Mouse (Mus musculus) hindbrain, embryonic 14.5 days (tissue): Measurements from ENCODE around the gene Nhsl1. TPM values are rescaled to one million over a fixed set of nuclear protein-coding genes. Genes with fewer than 3 reads are reported as not detected.
A peak's percentile ranks its signal among the peaks of the same experiment; 100 is the strongest.

Experiments
- ATAC-seq: fragments of 200-750 bp; cut with Nextera tagmentation; 2 replicates; pipeline ENCODE4 v1.8.0; 2017; ENCODE audit warnings: moderate number of reproducible peaks, mild to moderate bottlenecking, moderate TSS enrichment, moderate library complexity; ENCODE audit not compliant: low FRiP score
- DNase-seq: peaks from one replicate; pipeline ENCODE4 v3.0.0-alpha.2; 2015; ENCODE audit warnings: low spot score
- H3K27ac ChIP-seq: fragments of 300-500 bp; sonication (generic); 2 replicates; pipeline ENCODE4 v1.5.1; 2014; ENCODE audit warnings: mild to moderate bottlenecking, moderate library complexity
- H3K27me3 ChIP-seq: fragments of 300-500 bp; sonication (generic); 2 replicates; pipeline ENCODE4 v1.6.1; 2014; ENCODE audit warnings: mild to moderate bottlenecking, low read length, mixed read lengths; ENCODE audit not compliant: control insufficient read depth, insufficient read depth
- H3K36me3 ChIP-seq: fragments of 300-500 bp; sonication (generic); replicated peaks from 2 replicates; pipeline ENCODE4 v1.6.1; 2014; ENCODE audit not compliant: control insufficient read depth, insufficient read depth
- H3K4me1 ChIP-seq: fragments of 300-500 bp; sonication (generic); replicated peaks from 2 replicates; pipeline ENCODE4 v1.6.1; 2014; ENCODE audit warnings: antibody characterized with exemption, low read length, mixed read lengths; ENCODE audit not compliant: control insufficient read depth, insufficient read depth
- H3K4me2 ChIP-seq: fragments of 300-500 bp; sonication (generic); replicated peaks from 2 replicates; pipeline ENCODE4 v1.6.1; 2014; ENCODE audit warnings: mild to moderate bottlenecking, moderate library complexity
- H3K4me3 ChIP-seq: fragments of 300-500 bp; sonication (generic); replicated peaks from 2 replicates; pipeline ENCODE4 v1.5.1; 2014; ENCODE audit warnings: mild to moderate bottlenecking, low read length
- H3K9ac ChIP-seq: fragments of 300-500 bp; sonication (generic); 2 replicates; pipeline ENCODE4 v1.6.1; 2014
- H3K9me3 ChIP-seq: fragments of 300-500 bp; sonication (generic); 2 replicates; pipeline ENCODE4 v1.6.1; 2016; ENCODE audit warnings: low read length; ENCODE audit not compliant: control insufficient read depth
- WGBS: fragments of 180-500 bp; shearing (Covaris S2); extraction: QIAGEN DNeasy Blood & Tissue Kit; methylation state at CpG from one replicate; pipeline ENCODE4 v1.1.7; 2014; 5-methylcytosine and 5-hydroxymethylcytosine counted together
- polyA plus RNA-seq: library from polyadenylated mRNA; unstranded; fragments of >200 nt; fragmentation: Nextera tagmentation; extraction: Ambion mirVana; gene quantifications from 2 replicates; pipeline ENCODE4 v1.2.1, GENCODE M21; 2014

Gene Nhsl1
- polyA plus RNA-seq, 1 experiment from 2014 or later: 17.8 TPM

GRCm38 (mm10) chr10:18475126-18475525 is 156.3 kb downstream of the Nhsl1 start:
- Histone ChIP-seq H3K27me3 (no peaks in the 10 kb centered on the region), H3K4me3 (no peak overlapping the region), H3K27ac (peak overlapping the region; percentile 41; the same call in 1 of the 2 replicates), H3K4me1 (peaks cover 45% of the 10 kb centered on the region), H3K9ac (no peak overlapping the region), H3K9me3 (no peaks in the 10 kb centered on the region), H3K36me3 (peaks cover 22% of the 10 kb centered on the region), H3K4me2 (peak overlapping the region; percentile 2; the same call in 1 of the 2 replicates)
- WGBS: 35% methylated on average over 6 of the region's 6 CpGs
- ATAC-seq (peak; percentile 24; the same call in 1 of the 2 replicates), DNase-seq (no peak)

- Histone ChIP-seq H3K4me1 (peaks cover 32% of the 10 kb centered on the region), H3K4me2 (no peak overlapping the region), H3K27me3 (no peaks in the 10 kb centered on the region), H3K27ac (no peak overlapping the region), H3K36me3 (peaks cover 16% of the 10 kb centered on the region), H3K9ac (no peak overlapping the region), H3K4me3 (no peak overlapping the region), H3K9me3 (no peaks in the 10 kb centered on the region)
- no peak for DNase-seq
- ATAC-seq: no peak
- 93% methylated on average over 4 of the region's 4 CpGs for WGBS
Measured at GRCm38 (mm10) chr10:18478294-18478693, 159.5 kb downstream of the Nhsl1 start.

- Histone ChIP-seq H3K4me1 (peaks cover 30% of the 10 kb centered on the region), H3K4me2 (no peak overlapping the region), H3K9ac (no peak overlapping the region), H3K27ac (no peak overlapping the region), H3K36me3 (peaks cover 13% of the 10 kb centered on the region), H3K9me3 (no peaks in the 10 kb centered on the region), H3K4me3 (no peak overlapping the region), H3K27me3 (no peaks in the 10 kb centered on the region)
- ATAC-seq: no peak
- DNase-seq: no peak
- WGBS: 82% methylated on average over 3 of the region's 3 CpGs
Measured at GRCm38 (mm10) chr10:18479285-18479684, 160.5 kb downstream of the Nhsl1 start.

- Histone ChIP-seq H3K4me3 (no peak overlapping the region), H3K27me3 (no peaks in the 10 kb centered on the region), H3K27ac (no peak overlapping the region), H3K9ac (no peak overlapping the region), H3K36me3 (peaks cover 13% of the 10 kb centered on the region), H3K4me1 (peaks cover 17% of the 10 kb centered on the region), H3K4me2 (no peak overlapping the region), H3K9me3 (no peaks in the 10 kb centered on the region)
- no peak for ATAC-seq
- 80% methylated on average over 10 of the region's 10 CpGs for WGBS
- DNase-seq: no peak
Measured at GRCm38 (mm10) chr10:18480836-18481235, 162.1 kb downstream of the Nhsl1 start.

- peaks cover 17% of the 10 kb centered on the region for H3K4me1 ChIP-seq
- H3K27ac ChIP-seq: peak overlapping the region; percentile 74
- ATAC-seq (peak; percentile 57; the same call in 1 of the 2 replicates), DNase-seq (peak; percentile 47)
- peak overlapping the region; percentile 15 for H3K4me2 ChIP-seq
- 0 out of 2 replicates have a peak, but pooled peaks cover 6% of the 10 kb centered on the region for H3K36me3 ChIP-seq
- H3K4me3 ChIP-seq: no peak overlapping the region
- peak overlapping the region; percentile 16; the same call in 1 of the 2 replicates for H3K9ac ChIP-seq
- H3K27me3 ChIP-seq: no peaks in the 10 kb centered on the region
- WGBS: 0% methylated on average over 4 of the region's 4 CpGs
- no peaks in the 10 kb centered on the region for H3K9me3 ChIP-seq
Measured at GRCm38 (mm10) chr10:18482558-18483141, 163.9 kb downstream of the Nhsl1 start.

- DNase-seq (no peak), ATAC-seq (no peak)
- 0 out of 2 replicates have a peak, but pooled peaks cover 6% of the 10 kb centered on the region for H3K36me3 ChIP-seq
- peaks cover 17% of the 10 kb centered on the region for H3K4me1 ChIP-seq
- no peak overlapping the region for H3K27ac ChIP-seq
- H3K9me3 ChIP-seq: no peaks in the 10 kb centered on the region
- H3K27me3 ChIP-seq: no peaks in the 10 kb centered on the region
- WGBS: 85% methylated on average over 3 of the region's 3 CpGs
- no peak overlapping the region for H3K4me3 ChIP-seq
- no peak overlapping the region for H3K9ac ChIP-seq
- H3K4me2 ChIP-seq: no peak overlapping the region
Measured at GRCm38 (mm10) chr10:18483658-18484057, 164.9 kb downstream of the Nhsl1 start.

GRCm38 (mm10) chr10:18484731-18485130 is 165.9 kb downstream of the Nhsl1 start:
- Histone ChIP-seq H3K4me2 (no peak overlapping the region), H3K4me1 (peaks cover 14% of the 10 kb centered on the region), H3K9ac (no peak overlapping the region), H3K4me3 (no peak overlapping the region), H3K27me3 (no peaks in the 10 kb centered on the region), H3K36me3 (no peaks in the 10 kb centered on the region), H3K9me3 (no peaks in the 10 kb centered on the region), H3K27ac (no peak overlapping the region)
- no peak for DNase-seq
- WGBS: 94% methylated on average over 5 of the region's 5 CpGs
- ATAC-seq: no peak

GRCm38 (mm10) chr10:18488239-18488803 is 169.5 kb downstream of the Nhsl1 start:
- Histone ChIP-seq H3K27me3 (no peaks in the 10 kb centered on the region), H3K9ac (no peak overlapping the region), H3K27ac (no peak overlapping the region), H3K36me3 (no peaks in the 10 kb centered on the region), H3K9me3 (no peaks in the 10 kb centered on the region), H3K4me2 (no peak overlapping the region), H3K4me3 (no peak overlapping the region), H3K4me1 (no peaks in the 10 kb centered on the region)
- no peak for ATAC-seq
- WGBS: 83% methylated on average over 7 of the region's 7 CpGs
- no peak for DNase-seq

GRCm38 (mm10) chr10:18489936-18490335 is 171.2 kb downstream of the Nhsl1 start:
- no peak for ATAC-seq
- Histone ChIP-seq H3K4me3 (no peak overlapping the region), H3K4me2 (no peak overlapping the region), H3K27ac (no peak overlapping the region), H3K9ac (no peak overlapping the region), H3K27me3 (no peaks in the 10 kb centered on the region), H3K9me3 (no peaks in the 10 kb centered on the region), H3K36me3 (no peaks in the 10 kb centered on the region), H3K4me1 (no peaks in the 10 kb centered on the region)
- DNase-seq: no peak
- WGBS: 94% methylated on average over 10 of the region's 10 CpGs
